Mouse (Mus musculus): ENCODE results near the gene Slc6a6. TPM values are rescaled to one million over a fixed set of nuclear protein-coding genes. Genes with fewer than 3 reads are reported as not detected.
A peak's percentile ranks its signal among the peaks of the same experiment; 100 is the strongest.

Slc6a6 gene
- polyA plus RNA-seq, 1 experiment: 277 TPM

DNA sequence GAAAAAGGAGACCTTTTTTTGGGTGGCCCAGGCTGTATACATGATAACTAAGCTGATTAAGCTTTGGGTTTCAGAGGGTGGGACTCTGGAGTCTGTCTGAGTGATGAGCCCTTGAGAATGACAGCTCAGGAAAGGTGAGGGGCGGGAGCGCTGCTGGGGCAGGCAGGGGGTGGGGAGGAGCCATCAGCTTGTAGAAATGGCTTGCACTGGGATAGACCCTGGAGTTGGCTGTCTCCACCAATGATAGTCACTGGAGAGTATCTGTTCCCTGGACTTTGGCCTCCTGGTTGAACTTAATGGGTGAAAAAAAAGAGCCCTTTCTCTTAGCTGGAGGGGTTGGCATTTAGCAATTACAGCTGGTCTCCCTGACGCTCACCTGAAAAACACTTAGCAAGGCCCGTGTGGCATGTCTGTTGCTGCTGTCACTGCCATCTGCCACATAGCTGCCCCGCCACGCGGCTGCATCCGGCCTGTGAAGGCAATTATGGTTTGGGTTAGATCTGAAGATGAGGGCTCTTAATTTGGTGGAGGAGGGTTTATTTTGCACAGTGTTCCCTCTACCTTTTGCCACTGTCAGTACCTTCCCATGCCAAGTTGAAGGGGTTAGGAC is 23.5 kb downstream of the Slc6a6 start:
- H3K36me3 ChIP-seq (ENCODE audit: control insufficient read depth, insufficient read depth, low read length): peaks cover 1% of the 10 kb centered on the region; the same call in 1 of the 2 replicates
- DNase-seq: peak; percentile 85
- no peak overlapping the region for H3K4me3 ChIP-seq (ENCODE audit: insufficient read depth, low read depth, low read length)
- peak overlapping the region; percentile 70 for H3K27ac ChIP-seq (ENCODE audit: insufficient read depth, low read depth, low read length)
- TF ChIP-seq CTCF (conservative IDR thresholded peaks at IDR 0.05; ENCODE audit: insufficient read depth, insufficient read length, low read depth, low read length) (no peak), POLR2A (IDR thresholded peaks at IDR 0.05; ENCODE audit: low read depth, low read length) (no peak)
- WGBS: 65% methylated on average over 8 of the region's 8 CpGs
- H3K4me1 ChIP-seq (ENCODE audit: control insufficient read depth, insufficient read depth, low read length): peaks cover 24% of the 10 kb centered on the region
- H3K27me3 ChIP-seq (replicated peaks; ENCODE audit: control insufficient read depth, insufficient read depth, low read length): no peaks in the 10 kb centered on the region

DNA sequence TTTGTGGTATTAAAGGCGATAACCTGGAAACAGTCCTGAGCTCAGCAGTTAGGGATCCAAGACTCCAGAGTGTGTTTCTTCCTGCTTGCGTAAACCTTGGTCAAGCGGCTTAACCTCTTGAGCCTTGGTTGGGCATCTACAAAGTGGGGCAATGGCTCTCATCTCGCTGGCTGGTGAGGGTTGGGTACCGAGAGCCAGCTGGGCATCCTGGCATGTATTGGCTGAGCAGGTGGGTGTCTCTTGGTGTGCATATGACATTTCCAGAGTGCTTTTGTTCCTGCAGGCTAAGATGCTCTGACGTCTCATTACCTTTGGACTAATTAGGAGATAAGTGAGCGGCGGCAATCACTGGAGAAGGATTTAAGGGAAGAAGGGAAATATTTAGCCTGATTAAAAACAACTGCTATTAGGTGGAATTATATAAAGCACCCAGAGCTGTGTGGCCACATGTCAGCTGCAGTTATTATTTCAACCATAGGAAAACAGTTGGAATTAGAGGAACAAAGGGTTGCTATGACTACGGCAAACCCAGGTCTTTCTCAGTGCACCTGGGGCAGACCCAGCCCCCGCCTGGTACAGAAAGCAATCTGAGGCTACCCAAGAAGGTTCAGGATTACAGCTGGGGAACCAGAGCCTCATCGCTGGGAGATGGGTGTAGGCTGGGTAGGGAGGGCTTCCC is 24.2 kb downstream of the Slc6a6 start:
- peak overlapping the region; percentile 70 for H3K27ac ChIP-seq (ENCODE audit: insufficient read depth, low read depth, low read length)
- H3K27me3 ChIP-seq (replicated peaks; ENCODE audit: control insufficient read depth, insufficient read depth, low read length): no peaks in the 10 kb centered on the region
- H3K36me3 ChIP-seq (ENCODE audit: control insufficient read depth, insufficient read depth, low read length): peaks cover 1% of the 10 kb centered on the region; the same call in 1 of the 2 replicates
- DNase-seq: peak; percentile 81
- peaks cover 25% of the 10 kb centered on the region for H3K4me1 ChIP-seq (ENCODE audit: control insufficient read depth, insufficient read depth, low read length)
- WGBS: 68% methylated on average over 11 of the region's 11 CpGs
- H3K4me3 ChIP-seq (ENCODE audit: insufficient read depth, low read depth, low read length): no peak overlapping the region
- no peak for TF ChIP-seq POLR2A (IDR thresholded peaks at IDR 0.05; ENCODE audit: low read depth, low read length)
- no peak for TF ChIP-seq CTCF (conservative IDR thresholded peaks at IDR 0.05; ENCODE audit: insufficient read depth, insufficient read length, low read depth, low read length)

- Histone ChIP-seq H3K27ac (ENCODE audit: insufficient read depth, low read depth, low read length) (no peak overlapping the region), H3K27me3 (replicated peaks; ENCODE audit: control insufficient read depth, insufficient read depth, low read length) (no peaks in the 10 kb centered on the region), H3K36me3 (ENCODE audit: control insufficient read depth, insufficient read depth, low read length) (peaks cover 1% of the 10 kb centered on the region; the same call in 1 of the 2 replicates), H3K4me1 (ENCODE audit: control insufficient read depth, insufficient read depth, low read length) (peaks cover 25% of the 10 kb centered on the region), H3K4me3 (ENCODE audit: insufficient read depth, low read depth, low read length) (no peak overlapping the region)
- TF ChIP-seq POLR2A (IDR thresholded peaks at IDR 0.05; ENCODE audit: low read depth, low read length) (no peak), CTCF (conservative IDR thresholded peaks at IDR 0.05; ENCODE audit: insufficient read depth, insufficient read length, low read depth, low read length) (peak; percentile 26; the same call in 1 of the 2 replicates)
- no peak for DNase-seq
- WGBS: 93% methylated on average over 2 of the region's 2 CpGs
Measured at GRCm38 (mm10) chr6:91708919-91709318, 25.1 kb downstream of the Slc6a6 start.

- H3K4me3 ChIP-seq (ENCODE audit: insufficient read depth, low read depth, low read length): no peak overlapping the region
- no peak for TF ChIP-seq POLR2A (IDR thresholded peaks at IDR 0.05; ENCODE audit: low read depth, low read length)
- no peak for TF ChIP-seq CTCF (conservative IDR thresholded peaks at IDR 0.05; ENCODE audit: insufficient read depth, insufficient read length, low read depth, low read length)
- H3K36me3 ChIP-seq (ENCODE audit: control insufficient read depth, insufficient read depth, low read length): no peaks in the 10 kb centered on the region; the same call in 1 of the 2 replicates
- DNase-seq: no peak
- no peak overlapping the region for H3K27ac ChIP-seq (ENCODE audit: insufficient read depth, low read depth, low read length)
- 71% methylated on average over 6 of the region's 6 CpGs for WGBS
- no peaks in the 10 kb centered on the region for H3K27me3 ChIP-seq (replicated peaks; ENCODE audit: control insufficient read depth, insufficient read depth, low read length)
- H3K4me1 ChIP-seq (ENCODE audit: control insufficient read depth, insufficient read depth, low read length): peaks cover 22% of the 10 kb centered on the region
Measured at GRCm38 (mm10) chr6:91710345-91710930, 26.6 kb downstream of the Slc6a6 start.

DNA sequence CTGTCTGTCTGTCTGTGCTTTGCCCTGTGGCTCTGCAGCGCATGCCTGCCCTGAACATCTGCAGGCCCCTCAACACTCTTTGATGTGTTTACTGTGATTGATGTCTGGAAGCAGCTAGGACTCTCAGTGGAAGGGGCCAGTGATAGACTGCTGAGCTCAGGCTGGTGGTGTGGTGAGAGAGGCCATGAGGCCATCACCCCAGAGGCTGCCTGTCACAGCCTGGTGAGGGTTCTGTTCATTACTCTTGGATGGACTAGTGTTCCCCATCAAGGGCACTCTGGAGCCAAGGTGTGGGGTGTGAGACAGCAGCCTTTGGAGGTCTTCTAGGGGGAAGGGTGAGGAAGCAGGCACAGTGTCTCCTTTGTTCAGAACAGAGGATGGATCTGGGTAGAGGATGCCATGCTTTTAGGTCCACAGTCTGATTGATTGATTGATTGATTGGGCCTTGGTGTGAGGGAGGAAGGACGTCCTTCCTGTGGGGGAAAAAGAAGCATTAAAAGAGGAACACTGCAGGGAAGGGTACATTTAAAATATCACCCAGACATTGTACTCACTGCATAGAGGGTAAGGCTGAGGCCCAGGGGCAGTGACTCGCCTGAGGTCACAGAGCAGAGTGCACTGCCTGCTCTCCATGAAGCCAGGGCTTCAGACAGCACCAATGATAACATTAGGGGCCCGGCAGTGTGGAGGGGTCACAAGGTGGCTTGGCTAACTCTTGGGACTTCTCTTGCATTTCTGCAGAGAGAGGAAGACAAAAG is 28.4 kb downstream of the Slc6a6 start:
- WGBS: 51% methylated on average over 4 of the region's 4 CpGs
- H3K36me3 ChIP-seq (ENCODE audit: control insufficient read depth, insufficient read depth, low read length): no peaks in the 10 kb centered on the region; the same call in 1 of the 2 replicates
- TF ChIP-seq POLR2A (IDR thresholded peaks at IDR 0.05; ENCODE audit: low read depth, low read length): no peak
- no peak for TF ChIP-seq CTCF (conservative IDR thresholded peaks at IDR 0.05; ENCODE audit: insufficient read depth, insufficient read length, low read depth, low read length)
- peaks cover 21% of the 10 kb centered on the region for H3K4me1 ChIP-seq (ENCODE audit: control insufficient read depth, insufficient read depth, low read length)
- no peak for DNase-seq
- no peak overlapping the region for H3K27ac ChIP-seq (ENCODE audit: insufficient read depth, low read depth, low read length)
- H3K4me3 ChIP-seq (ENCODE audit: insufficient read depth, low read depth, low read length): no peak overlapping the region
- no peaks in the 10 kb centered on the region for H3K27me3 ChIP-seq (replicated peaks; ENCODE audit: control insufficient read depth, insufficient read depth, low read length)

- no peak overlapping the region for H3K27ac ChIP-seq (ENCODE audit: insufficient read depth, low read depth, low read length)
- H3K4me3 ChIP-seq (ENCODE audit: insufficient read depth, low read depth, low read length): no peak overlapping the region
- DNase-seq: peak; percentile 62
- peaks cover 19% of the 10 kb centered on the region for H3K4me1 ChIP-seq (ENCODE audit: control insufficient read depth, insufficient read depth, low read length)
- H3K27me3 ChIP-seq (replicated peaks; ENCODE audit: control insufficient read depth, insufficient read depth, low read length): no peaks in the 10 kb centered on the region
- no peaks in the 10 kb centered on the region; the same call in 1 of the 2 replicates for H3K36me3 ChIP-seq (ENCODE audit: control insufficient read depth, insufficient read depth, low read length)
- WGBS: 29% methylated on average over 10 of the region's 10 CpGs
- TF ChIP-seq CTCF (conservative IDR thresholded peaks at IDR 0.05; ENCODE audit: insufficient read depth, insufficient read length, low read depth, low read length): no peak
- no peak for TF ChIP-seq POLR2A (IDR thresholded peaks at IDR 0.05; ENCODE audit: low read depth, low read length)
Measured at GRCm38 (mm10) chr6:91712855-91713331, 29.0 kb downstream of the Slc6a6 start.
